Mouse (Mus musculus): ENCODE measurements at regions not wholly inside any gene's neighbourhood (a gene's known extent, or its start where the extent isn't known, plus 50 kb on each side); places are given as distances from the start of the nearest gene placed in this dataset.

GRCm38 (mm10) chr10:98694690-98695370 lies 219.4 kb upstream of the Atp2b1 start:
- H3K27ac ChIP-seq: no peak overlapping the region
- 94% methylated on average over 2 of the region's 2 CpGs for WGBS
- no peak overlapping the region for H3K9ac ChIP-seq
- no peaks in the 10 kb centered on the region for H3K27me3 ChIP-seq (replicated peaks)
- H3K4me1 ChIP-seq: no peaks in the 10 kb centered on the region
- no peaks in the 10 kb centered on the region for H3K36me3 ChIP-seq (replicated peaks)
- H3K4me3 ChIP-seq: no peak overlapping the region
- no peak for ATAC-seq (replicated peaks)
- H3K4me2 ChIP-seq: no peak overlapping the region
- H3K9me3 ChIP-seq: no peaks in the 10 kb centered on the region

- no peak overlapping the region for H3K4me3 ChIP-seq
- no peak for ATAC-seq (replicated peaks)
- H3K4me2 ChIP-seq: no peak overlapping the region
- no peaks in the 10 kb centered on the region for H3K9me3 ChIP-seq
- 89% methylated on average over 2 of the region's 2 CpGs for WGBS
- H3K4me1 ChIP-seq: no peaks in the 10 kb centered on the region
- H3K36me3 ChIP-seq (replicated peaks): no peaks in the 10 kb centered on the region
- no peak overlapping the region for H3K27ac ChIP-seq
- no peaks in the 10 kb centered on the region for H3K27me3 ChIP-seq (replicated peaks)
- no peak overlapping the region for H3K9ac ChIP-seq
Measured at GRCm38 (mm10) chr10:98695371-98695725, 218.9 kb upstream of the Atp2b1 start.

- no peak overlapping the region for H3K9ac ChIP-seq
- H3K4me1 ChIP-seq: no peaks in the 10 kb centered on the region
- ATAC-seq (replicated peaks): no peak
- H3K4me2 ChIP-seq: no peak overlapping the region
- H3K36me3 ChIP-seq (replicated peaks): no peaks in the 10 kb centered on the region
- H3K9me3 ChIP-seq: no peaks in the 10 kb centered on the region
- H3K27ac ChIP-seq: no peak overlapping the region
- WGBS: 83% methylated on average over 4 of the region's 4 CpGs
- no peak overlapping the region for H3K4me3 ChIP-seq
- H3K27me3 ChIP-seq (replicated peaks): no peaks in the 10 kb centered on the region
Measured at GRCm38 (mm10) chr10:98697866-98698265, 216.3 kb upstream of the Atp2b1 start.

GRCm38 (mm10) chr10:98699579-98699978 lies 214.6 kb upstream of the Atp2b1 start:
- no peak for ATAC-seq (replicated peaks)
- Histone ChIP-seq H3K27me3 (replicated peaks) (no peaks in the 10 kb centered on the region), H3K4me2 (no peak overlapping the region), H3K27ac (no peak overlapping the region), H3K36me3 (replicated peaks) (no peaks in the 10 kb centered on the region), H3K4me1 (no peaks in the 10 kb centered on the region), H3K4me3 (no peak overlapping the region), H3K9ac (no peak overlapping the region), H3K9me3 (no peaks in the 10 kb centered on the region)
- WGBS: 88% methylated on average over 4 of the region's 4 CpGs

GRCm38 (mm10) chr10:98700407-98700806 lies 213.8 kb upstream of the Atp2b1 start:
- 80% methylated on average over 4 of the region's 4 CpGs for WGBS
- Histone ChIP-seq H3K27ac (no peak overlapping the region), H3K9ac (no peak overlapping the region), H3K4me1 (no peaks in the 10 kb centered on the region), H3K36me3 (replicated peaks) (no peaks in the 10 kb centered on the region), H3K4me3 (no peak overlapping the region), H3K4me2 (no peak overlapping the region), H3K27me3 (replicated peaks) (no peaks in the 10 kb centered on the region), H3K9me3 (no peaks in the 10 kb centered on the region)
- no peak for ATAC-seq (replicated peaks)

GRCm38 (mm10) chr10:98701285-98701684 lies 212.9 kb upstream of the Atp2b1 start:
- H3K27ac ChIP-seq: no peak overlapping the region
- no peaks in the 10 kb centered on the region for H3K27me3 ChIP-seq (replicated peaks)
- no peaks in the 10 kb centered on the region for H3K36me3 ChIP-seq (replicated peaks)
- no peak overlapping the region for H3K4me3 ChIP-seq
- no peaks in the 10 kb centered on the region for H3K4me1 ChIP-seq
- H3K4me2 ChIP-seq: no peak overlapping the region
- ATAC-seq (replicated peaks): no peak
- no peak overlapping the region for H3K9ac ChIP-seq
- H3K9me3 ChIP-seq: no peaks in the 10 kb centered on the region
- WGBS: 61% methylated on average over 3 of the region's 3 CpGs

GRCm38 (mm10) chr10:98702470-98703215 lies 211.6 kb upstream of the Atp2b1 start:
- Histone ChIP-seq H3K4me3 (no peak overlapping the region), H3K9me3 (no peaks in the 10 kb centered on the region), H3K27ac (no peak overlapping the region), H3K4me1 (no peaks in the 10 kb centered on the region), H3K27me3 (replicated peaks) (no peaks in the 10 kb centered on the region), H3K36me3 (replicated peaks) (no peaks in the 10 kb centered on the region), H3K4me2 (no peak overlapping the region), H3K9ac (no peak overlapping the region)
- 87% methylated on average over 5 of the region's 5 CpGs for WGBS
- no peak for ATAC-seq (replicated peaks)

- Histone ChIP-seq H3K4me3 (no peak overlapping the region), H3K36me3 (replicated peaks) (no peaks in the 10 kb centered on the region), H3K9me3 (no peaks in the 10 kb centered on the region), H3K4me1 (no peaks in the 10 kb centered on the region), H3K27me3 (replicated peaks) (no peaks in the 10 kb centered on the region), H3K4me2 (no peak overlapping the region), H3K9ac (no peak overlapping the region), H3K27ac (no peak overlapping the region)
- 71% methylated on average over 2 of the region's 2 CpGs for WGBS
- ATAC-seq (replicated peaks): no peak
Measured at GRCm38 (mm10) chr10:98703642-98704293, 210.4 kb upstream of the Atp2b1 start.

- no peaks in the 10 kb centered on the region for H3K36me3 ChIP-seq (replicated peaks)
- H3K4me3 ChIP-seq: no peak overlapping the region
- no peaks in the 10 kb centered on the region for H3K27me3 ChIP-seq (replicated peaks)
- H3K9ac ChIP-seq: no peak overlapping the region
- no peaks in the 10 kb centered on the region for H3K9me3 ChIP-seq
- ATAC-seq (replicated peaks): no peak
- WGBS: 91% methylated on average over 6 of the region's 6 CpGs
- H3K4me1 ChIP-seq: no peaks in the 10 kb centered on the region
- H3K27ac ChIP-seq: no peak overlapping the region
- no peak overlapping the region for H3K4me2 ChIP-seq
Measured at GRCm38 (mm10) chr10:98704559-98704958, 209.6 kb upstream of the Atp2b1 start.

- no peaks in the 10 kb centered on the region for H3K27me3 ChIP-seq (replicated peaks)
- 90% methylated on average over 4 of the region's 4 CpGs for whole genome bisulfite sequencing
- H3K9me3 ChIP-seq: no peaks in the 10 kb centered on the region
- H3K4me3 ChIP-seq: no peak overlapping the region
- no peak overlapping the region for H3K9ac ChIP-seq
- H3K27ac ChIP-seq: no peak overlapping the region
- no peak overlapping the region for H3K4me2 ChIP-seq
- ATAC-seq (replicated peaks): no peak
- no peaks in the 10 kb centered on the region for H3K36me3 ChIP-seq (replicated peaks)
- H3K4me1 ChIP-seq: no peaks in the 10 kb centered on the region
Measured at GRCm38 (mm10) chr10:98717856-98718255, 196.3 kb upstream of the Atp2b1 start.

- no peak for ATAC-seq (replicated peaks)
- WGBS: 78% methylated on average over 4 of the region's 4 CpGs
- H3K9me3 ChIP-seq: no peaks in the 10 kb centered on the region
- H3K4me2 ChIP-seq: no peak overlapping the region
- no peak overlapping the region for H3K9ac ChIP-seq
- no peak overlapping the region for H3K4me3 ChIP-seq
- H3K4me1 ChIP-seq: no peaks in the 10 kb centered on the region
- no peaks in the 10 kb centered on the region for H3K36me3 ChIP-seq (replicated peaks)
- H3K27me3 ChIP-seq (replicated peaks): no peaks in the 10 kb centered on the region
- no peak overlapping the region for H3K27ac ChIP-seq
Measured at GRCm38 (mm10) chr10:98718706-98719105, 195.5 kb upstream of the Atp2b1 start.

GRCm38 (mm10) chr10:98720256-98721005 lies 193.8 kb upstream of the Atp2b1 start:
- Histone ChIP-seq H3K9ac (no peak overlapping the region), H3K4me1 (no peaks in the 10 kb centered on the region), H3K9me3 (no peaks in the 10 kb centered on the region), H3K36me3 (replicated peaks) (no peaks in the 10 kb centered on the region), H3K27me3 (replicated peaks) (no peaks in the 10 kb centered on the region), H3K27ac (no peak overlapping the region), H3K4me3 (no peak overlapping the region), H3K4me2 (no peak overlapping the region)
- WGBS: 37% methylated on average over 6 of the region's 6 CpGs
- ATAC-seq (replicated peaks): no peak

Measured in midbrain, embryonic 15.5 days (tissue).